Mouse (Mus musculus) testis, postnatal 10 days (tissue): ENCODE data around the gene Vmn1r168.
"Not testable (repeated sequence)": the region's sequence is repeated elsewhere in the genome, so short reads cannot be mapped to it uniquely, and the experiment has no call there.

Source experiments
- DNase-seq: peaks from one replicate; pipeline ENCODE4 v3.0.0; 2021; ENCODE audit warnings: low spot score

Vmn1r168 gene

GRCm38 (mm10) chr7:23539432-23539831 lies at the start of gene Vmn1r168:
TSS of gene Vmn1r168 (plus strand) at chr7:23539732.
- DNase-seq: not testable (repeated sequence)

GRCm38 (mm10) chr7:23507106-23507505 lies 32.4 kb upstream of the Vmn1r168 start, which contains the start of gene Vmn1r167:
TSS of gene Vmn1r167 (minus strand) at chr7:23507206.
- not testable (repeated sequence) for DNase-seq

GRCm38 (mm10) chr7:23575226-23575625 lies 35.7 kb downstream of the Vmn1r168 start, which contains the start of gene Vmn1r169:
TSS of gene Vmn1r169 (plus strand) at chr7:23575526.
- not testable (repeated sequence) for DNase-seq
